Mouse (Mus musculus) testis, adult 2 months (tissue): Measurements from ENCODE around the gene Rbp1. TPM values are rescaled to one million over a fixed set of nuclear protein-coding genes. Genes with fewer than 3 reads are reported as not detected.

Experiments
- H3K27ac ChIP-seq: fragments of 200-500 bp; 2 replicates; pipeline ENCODE4 v1.5.1; 2012; ENCODE audit warnings: low read depth, low read length; ENCODE audit not compliant: control insufficient read depth, insufficient read depth
- H3K27me3 ChIP-seq: fragments of 200-500 bp; 2 replicates; pipeline ENCODE4 v1.6.1; 2012; ENCODE audit warnings: mild to moderate bottlenecking, low read length, moderate library complexity; ENCODE audit not compliant: control insufficient read depth, insufficient read depth
- H3K36me3 ChIP-seq: fragments of 200-500 bp; 2 replicates; pipeline ENCODE4 v1.6.1; 2012; ENCODE audit warnings: mild to moderate bottlenecking, low read length; ENCODE audit not compliant: control insufficient read depth, insufficient read depth
- H3K4me1 ChIP-seq: fragments of 200-500 bp; 2 replicates; pipeline ENCODE4 v1.6.1; 2012; ENCODE audit warnings: low read length; ENCODE audit not compliant: control insufficient read depth, insufficient read depth
- H3K4me3 ChIP-seq: fragments of 200-500 bp; 2 replicates; pipeline ENCODE4 v1.5.1; 2012; ENCODE audit warnings: low read depth, mild to moderate bottlenecking, low read length, moderate library complexity, mixed read lengths; ENCODE audit not compliant: control insufficient read depth
- CTCF ChIP-seq: fragments of 200-500 bp; IDR thresholded peaks from 2 replicates; pipeline ENCODE4 v1.5.1; 2012; ENCODE audit warnings: low read depth, mild to moderate bottlenecking, inconsistent platforms, low read length, moderate library complexity; ENCODE audit not compliant: control insufficient read depth, insufficient read depth, insufficient replicate concordance
- POLR2A ChIP-seq: fragments of 200-500 bp; IDR thresholded peaks from 2 replicates; pipeline ENCODE4 v1.6.1; 2012; ENCODE audit warnings: low read depth, mild to moderate bottlenecking, inconsistent platforms, low read length, moderate library complexity; ENCODE audit not compliant: control insufficient read depth
- polyA plus RNA-seq: library from polyadenylated mRNA; depleted of rRNA; stranded (reverse); fragments of >200 nt; gene quantifications from 2 replicates; pipeline ENCODE4 v1.2.3, GENCODE M21; 2012

Gene Rbp1
- polyA plus RNA-seq, 1 experiment, result 3.2 TPM

GRCm38 (mm10) chr9:98433956-98434588, 11.3 kb downstream of the Rbp1 start:
- Histone ChIP-seq H3K4me1 (peaks cover 4% of the 10 kb centered on the region), H3K36me3 (no peaks in the 10 kb centered on the region), H3K4me3 (no peak overlapping the region), H3K27me3 (no peaks in the 10 kb centered on the region), H3K27ac (no peak overlapping the region; the same call in 1 of the 2 replicates)
- no peak for TF ChIP-seq POLR2A
- no peak for TF ChIP-seq CTCF

GRCm38 (mm10) chr9:98437819-98438218, 15.1 kb downstream of the Rbp1 start:
- Histone ChIP-seq H3K4me1 (peaks cover 5% of the 10 kb centered on the region), H3K4me3 (no peak overlapping the region), H3K27ac (no peak overlapping the region), H3K36me3 (no peaks in the 10 kb centered on the region), H3K27me3 (no peaks in the 10 kb centered on the region)
- no peak for TF ChIP-seq POLR2A
- TF ChIP-seq CTCF, result no peak

GRCm38 (mm10) chr9:98439091-98439490, 16.3 kb downstream of the Rbp1 start:
- no peak overlapping the region for H3K4me3 ChIP-seq
- H3K4me1 ChIP-seq, result peaks cover 8% of the 10 kb centered on the region
- no peaks in the 10 kb centered on the region for H3K27me3 ChIP-seq
- H3K27ac ChIP-seq, result no peak overlapping the region
- H3K36me3 ChIP-seq, result no peaks in the 10 kb centered on the region
- TF ChIP-seq POLR2A (no peak), CTCF (no peak)

- peaks cover 14% of the 10 kb centered on the region for H3K4me1 ChIP-seq
- no peak for TF ChIP-seq POLR2A
- peak; percentile 52; the same call in 1 of the 2 replicates for TF ChIP-seq CTCF
- H3K27ac ChIP-seq, result no peak overlapping the region
- no peaks in the 10 kb centered on the region for H3K27me3 ChIP-seq
- H3K36me3 ChIP-seq, result no peaks in the 10 kb centered on the region
- no peak overlapping the region for H3K4me3 ChIP-seq
Observed at GRCm38 (mm10) chr9:98442638-98443037, 19.9 kb downstream of the Rbp1 start.

GRCm38 (mm10) chr9:98445359-98446149, 22.8 kb downstream of the Rbp1 start:
- Histone ChIP-seq H3K4me3 (no peak overlapping the region), H3K27ac (peak overlapping the region; percentile 95), H3K4me1 (peaks cover 10% of the 10 kb centered on the region), H3K27me3 (no peaks in the 10 kb centered on the region), H3K36me3 (no peaks in the 10 kb centered on the region)
- TF ChIP-seq POLR2A (no peak), CTCF (no peak)

DNA sequence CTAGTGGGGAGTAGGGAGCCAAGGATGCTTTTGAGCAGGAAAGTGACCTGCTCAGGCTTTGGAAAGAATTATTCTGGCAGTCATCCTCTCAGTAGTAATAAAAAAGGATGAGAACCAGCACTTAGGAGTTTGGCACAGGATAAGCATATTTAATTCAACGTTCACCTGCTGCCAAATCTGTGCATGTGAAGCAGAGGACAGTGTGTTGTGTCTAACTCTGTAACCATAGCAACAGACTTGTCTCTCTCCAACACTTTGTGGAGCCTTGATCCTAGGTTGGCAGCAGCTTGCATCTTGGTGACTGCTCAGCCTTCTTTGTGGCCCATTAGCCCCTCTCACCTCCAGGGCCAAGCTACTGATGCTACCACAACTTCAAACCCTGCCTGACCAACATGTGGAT, 28.2 kb downstream of the Rbp1 start:
- H3K36me3 ChIP-seq, result no peaks in the 10 kb centered on the region
- H3K27me3 ChIP-seq, result no peaks in the 10 kb centered on the region
- no peak overlapping the region for H3K4me3 ChIP-seq
- no peak overlapping the region for H3K27ac ChIP-seq
- TF ChIP-seq POLR2A, result no peak
- TF ChIP-seq CTCF, result no peak
- H3K4me1 ChIP-seq, result no peaks in the 10 kb centered on the region

DNA sequence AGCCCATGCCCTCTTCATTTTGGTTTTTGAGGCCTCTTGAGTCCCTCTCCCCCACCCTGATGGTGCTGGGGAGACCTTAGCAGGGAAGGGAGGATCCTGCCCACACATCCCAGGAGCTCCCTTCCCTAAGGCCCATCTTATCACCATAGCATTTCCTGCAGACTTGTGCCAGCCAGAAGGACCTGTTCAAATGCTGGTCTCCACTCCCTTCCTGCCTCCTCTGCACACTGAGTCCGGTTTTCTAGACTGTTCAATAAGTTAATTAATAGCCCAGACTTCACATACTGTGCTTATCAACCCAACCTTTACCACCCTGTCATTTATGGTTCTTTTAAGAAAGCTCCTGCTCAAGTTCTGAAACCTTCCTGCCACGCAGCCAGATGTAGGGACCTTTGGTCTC, 43.9 kb downstream of the Rbp1 start:
- Histone ChIP-seq H3K4me1 (no peaks in the 10 kb centered on the region), H3K27ac (no peak overlapping the region), H3K27me3 (no peaks in the 10 kb centered on the region), H3K4me3 (no peak overlapping the region), H3K36me3 (no peaks in the 10 kb centered on the region)
- TF ChIP-seq CTCF, result no peak
- TF ChIP-seq POLR2A, result no peak
